In genomic region chr1:134708274-134708673, GRCm38 (mm10) we compare ENCODE assay signal across 10 mouse cellular contexts.
DNase-seq lines count a peak whose midpoint lies in the region; ATAC-seq and TF ChIP-seq lines count a peak whose summit lies in the region.
"Had no signal": no experiment of that assay in that cellular context is flagged by ENCODE, and none has a peak within 500 bp of the region (broad histone marks: within the 10 kb centered on the region; RNA-seq: fewer than 3 reads in every experiment).

No protein-coding gene starts in this region.

- H3K9ac ChIP-seq in heart, embryonic 11.5 days (ENCODE audit: low read depth, low read length): no peak overlapping the region; the same call in 1 of the 2 replicates
- H3K9ac ChIP-seq in forebrain, embryonic 15.5 days (replicated peaks): peak overlapping the region; percentile 41
- H3K9ac ChIP-seq in liver, embryonic 13.5 days: no peak overlapping the region

- no peaks in the 10 kb centered on the region for H3K9me3 ChIP-seq in heart, embryonic 11.5 days (replicated peaks; ENCODE audit: control insufficient read depth, low read length)
- H3K9me3 ChIP-seq in E14TG2a.4 (ENCODE audit: low read length): no peaks in the 10 kb centered on the region
- H3K9me3 ChIP-seq in forebrain, embryonic 15.5 days: no peaks in the 10 kb centered on the region
- no peaks in the 10 kb centered on the region for H3K9me3 ChIP-seq in liver, embryonic 13.5 days (replicated peaks)
- H3K9me3 ChIP-seq: megakaryocyte, embryonic 14.5 days had no signal

- H3K36me3 ChIP-seq in heart, embryonic 11.5 days (ENCODE audit: control insufficient read depth, insufficient read depth, low read length): no peaks in the 10 kb centered on the region
- H3K36me3 ChIP-seq in E14TG2a.4 (ENCODE audit: insufficient read depth, low read length): no peaks in the 10 kb centered on the region
- H3K36me3 ChIP-seq in forebrain, embryonic 15.5 days: no peaks in the 10 kb centered on the region
- no peaks in the 10 kb centered on the region for H3K36me3 ChIP-seq in liver, embryonic 13.5 days

- H3K4me3 ChIP-seq in heart, embryonic 11.5 days (ENCODE audit: low read depth, low read length): peak overlapping the region; percentile 52
- peak overlapping the region; percentile 78 for H3K4me3 ChIP-seq in E14TG2a.4 (replicated peaks; ENCODE audit: low read length)
- peak overlapping the region; percentile 53 for H3K4me3 ChIP-seq in forebrain, embryonic 15.5 days
- peak overlapping the region; percentile 41; the same call in 1 of the 2 replicates for H3K4me3 ChIP-seq in liver, embryonic 13.5 days (replicated peaks)

- no peak for ATAC-seq in heart, embryonic 11.5 days (replicated peaks; ENCODE audit: insufficient number of reproducible peaks, low FRiP score, low TSS enrichment)
- ATAC-seq in forebrain, embryonic 15.5 days (replicated peaks): peak; percentile 8; the same call in 1 of the 2 replicates
- no peak for ATAC-seq in liver, embryonic 13.5 days (ENCODE audit: low read depth)

- 9% methylated on average over 8 of the region's 8 CpGs for WGBS in heart, embryonic 11.5 days (ENCODE audit: insufficient replicate concordance)
- WGBS in forebrain, embryonic 15.5 days: 7% methylated on average over 8 of the region's 8 CpGs
- 14% methylated on average over 7 of the region's 8 CpGs for WGBS in liver, embryonic 13.5 days (ENCODE audit: insufficient replicate concordance)

- peak overlapping the region; percentile 97 for H3K4me2 ChIP-seq in heart, embryonic 11.5 days
- H3K4me2 ChIP-seq in forebrain, embryonic 15.5 days (replicated peaks): peak overlapping the region; percentile 94
- peak overlapping the region; percentile 56; the same call in 1 of the 2 replicates for H3K4me2 ChIP-seq in liver, embryonic 13.5 days

- peaks cover 13% of the 10 kb centered on the region for H3K4me1 ChIP-seq in heart, embryonic 11.5 days (ENCODE audit: control insufficient read depth, insufficient read depth, low read length)
- H3K4me1 ChIP-seq in E14TG2a.4 (replicated peaks; ENCODE audit: low read depth, low read length): peaks cover 62% of the 10 kb centered on the region
- peaks cover 15% of the 10 kb centered on the region for H3K4me1 ChIP-seq in forebrain, embryonic 15.5 days
- peaks cover 17% of the 10 kb centered on the region for H3K4me1 ChIP-seq in liver, embryonic 13.5 days (replicated peaks)

- no peak for TF ChIP-seq CTCF in E14TG2a.4 (conservative IDR thresholded peaks at IDR 0.05; ENCODE audit: low read length)

- H3K27me3 ChIP-seq in heart, embryonic 11.5 days (ENCODE audit: control insufficient read depth, insufficient read depth, low read length): peaks cover 79% of the 10 kb centered on the region
- peaks cover 74% of the 10 kb centered on the region for H3K27me3 ChIP-seq in E14TG2a.4 (ENCODE audit: insufficient read depth, low read length)
- H3K27me3 ChIP-seq in forebrain, embryonic 15.5 days: peaks cover 19% of the 10 kb centered on the region
- peaks cover 80% of the 10 kb centered on the region for H3K27me3 ChIP-seq in liver, embryonic 13.5 days

- no peak overlapping the region for H3K27ac ChIP-seq in heart, embryonic 11.5 days (ENCODE audit: low read depth, low read length)
- H3K27ac ChIP-seq in forebrain, embryonic 15.5 days (replicated peaks): no peak overlapping the region
- H3K27ac ChIP-seq in liver, embryonic 13.5 days: no peak overlapping the region

- DNase-seq in heart, adult 11 months: no peak
- no peak for DNase-seq in liver, embryonic 13.5 days
- no peak for DNase-seq in adrenal gland, adult (ENCODE audit: inconsistent age in 2 of 2, low spot score in 1 of 2)
- DNase-seq in ovary, postnatal 36 days (ENCODE audit: low spot score): no peak
- DNase-seq in natural killer cell, adult 2 months (ENCODE audit: low spot score in 2 of 2): no peak
- DNase-seq: kidney, adult 8-10 months had no signal
